Mouse (Mus musculus) neural tube, embryonic 11.5 days (tissue): ENCODE data around the gene Tubb3. TPM values are rescaled to one million over a fixed set of nuclear protein-coding genes. Genes with fewer than 3 reads are reported as not detected.

ENCODE experiments used
- ATAC-seq: fragments of 200-750 bp; cut with Nextera tagmentation; 2 replicates; pipeline ENCODE4 v1.8.0; 2017; ENCODE audit warnings: moderate number of reproducible peaks, mild to moderate bottlenecking, moderate TSS enrichment, moderate library complexity; ENCODE audit not compliant: insufficient read depth, low FRiP score, low TSS enrichment
- DNase-seq: peaks from one replicate; pipeline ENCODE4 v3.0.0-alpha.2; 2015; ENCODE audit warnings: low spot score
- H3K27ac ChIP-seq: fragments of 300-500 bp; sonication (generic); 2 replicates; pipeline ENCODE4 v1.5.1; 2014; ENCODE audit warnings: low read depth, mild to moderate bottlenecking, low read length
- H3K27me3 ChIP-seq: fragments of 300-500 bp; sonication (generic); 2 replicates; pipeline ENCODE4 v1.6.1; 2014; ENCODE audit warnings: mild to moderate bottlenecking, low read length, mixed read lengths; ENCODE audit not compliant: control insufficient read depth, insufficient read depth
- H3K36me3 ChIP-seq: fragments of 300-500 bp; sonication (generic); 2 replicates; pipeline ENCODE4 v1.6.1; 2014; ENCODE audit warnings: mild to moderate bottlenecking, low read length, moderate library complexity, mixed read lengths; ENCODE audit not compliant: control insufficient read depth, insufficient read depth
- H3K4me1 ChIP-seq: fragments of 300-500 bp; sonication (generic); 2 replicates; pipeline ENCODE4 v1.6.1; 2014; ENCODE audit warnings: low read length, mixed read lengths; ENCODE audit not compliant: control insufficient read depth, insufficient read depth
- H3K4me2 ChIP-seq: fragments of 300-500 bp; sonication (generic); 2 replicates; pipeline ENCODE4 v1.6.1; 2014; ENCODE audit warnings: low read depth, mild to moderate bottlenecking, moderate library complexity
- H3K4me3 ChIP-seq: fragments of 300-500 bp; sonication (generic); 2 replicates; pipeline ENCODE4 v1.5.1; 2014; ENCODE audit warnings: low read depth, low read length
- H3K9ac ChIP-seq: fragments of 300-500 bp; sonication (generic); 2 replicates; pipeline ENCODE4 v1.6.1; 2014; ENCODE audit warnings: mild to moderate bottlenecking, low read length
- H3K9me3 ChIP-seq: fragments of 300-500 bp; sonication (generic); 2 replicates; pipeline ENCODE4 v1.6.1; 2016; ENCODE audit warnings: low read length; ENCODE audit not compliant: control insufficient read depth
- WGBS: fragments of 180-500 bp; shearing (Covaris S2); extraction: QIAGEN DNeasy Blood & Tissue Kit; methylation state at CpG from one replicate; pipeline ENCODE4 v1.1.7; 2014; 5-methylcytosine and 5-hydroxymethylcytosine counted together
- polyA plus RNA-seq: library from polyadenylated mRNA; unstranded; fragments of >200 nt; fragmentation: Nextera tagmentation; extraction: Ambion mirVana; gene quantifications from 2 replicates; pipeline ENCODE4 v1.2.1, GENCODE M21; 2014

Tubb3 gene
- polyA plus RNA-seq, 1 experiment from 2014 or later = 1,012 TPM

GRCm38 (mm10) chr8:123387041-123387440 is 24.2 kb upstream of the Tubb3 start:
- ATAC-seq (no peak), DNase-seq (no peak)
- Histone ChIP-seq H3K4me1 (no peaks in the 10 kb centered on the region), H3K4me2 (no peak overlapping the region), H3K27ac (no peak overlapping the region), H3K9me3 (no peaks in the 10 kb centered on the region), H3K36me3 (peaks cover 28% of the 10 kb centered on the region), H3K27me3 (no peaks in the 10 kb centered on the region), H3K4me3 (no peak overlapping the region), H3K9ac (no peak overlapping the region)
- 87% methylated on average over 3 of the region's 3 CpGs for WGBS

DNA sequence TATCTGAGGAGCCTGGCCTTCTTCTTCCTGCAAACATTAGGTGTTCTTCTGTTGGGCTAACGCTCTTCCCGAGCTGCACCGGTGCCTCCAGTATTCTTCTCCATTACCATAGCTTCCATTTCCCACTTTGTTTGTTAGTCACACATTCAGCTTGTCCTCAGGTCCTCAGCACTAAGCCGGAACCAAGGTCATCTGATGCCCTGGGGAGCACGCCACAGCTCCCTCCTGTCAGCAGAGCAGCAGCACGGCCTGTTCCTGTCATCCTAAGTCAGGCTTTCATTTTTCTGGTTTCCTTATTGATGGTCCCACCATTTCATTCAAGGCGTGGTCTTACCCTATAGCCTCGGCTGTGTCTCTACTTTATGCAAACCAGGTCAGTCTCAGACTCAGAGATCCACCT is 23.4 kb upstream of the Tubb3 start:
- Histone ChIP-seq H3K4me1 (no peaks in the 10 kb centered on the region), H3K27me3 (no peaks in the 10 kb centered on the region), H3K9ac (no peak overlapping the region), H3K9me3 (no peaks in the 10 kb centered on the region), H3K36me3 (peaks cover 24% of the 10 kb centered on the region), H3K4me2 (no peak overlapping the region), H3K4me3 (no peak overlapping the region), H3K27ac (no peak overlapping the region)
- no peak for DNase-seq
- 95% methylated on average over 8 of the region's 8 CpGs for WGBS
- ATAC-seq = no peak

DNA sequence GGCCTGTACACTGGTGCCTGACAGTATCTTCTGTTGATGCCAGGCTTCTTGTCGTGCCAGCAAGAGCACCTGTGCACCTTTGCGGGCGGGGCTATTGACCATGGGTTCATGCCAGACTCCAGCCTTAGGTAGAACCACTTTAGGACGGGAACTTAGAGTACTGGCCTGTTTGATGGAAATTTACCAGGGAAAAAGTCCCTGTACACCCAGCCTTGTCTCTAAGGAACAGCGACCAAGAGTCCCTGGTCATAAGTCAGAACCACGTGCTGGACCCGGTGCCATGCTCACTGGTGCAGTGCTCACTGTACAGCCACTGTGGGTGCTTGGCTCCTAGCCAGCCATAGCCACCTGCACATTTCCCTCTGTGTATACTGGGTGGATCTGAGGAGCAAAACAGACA is 22.2 kb upstream of the Tubb3 start:
- H3K4me3 ChIP-seq = no peak overlapping the region
- no peak overlapping the region for H3K9ac ChIP-seq
- H3K9me3 ChIP-seq = no peaks in the 10 kb centered on the region
- H3K36me3 ChIP-seq = peaks cover 19% of the 10 kb centered on the region
- H3K4me2 ChIP-seq = no peak overlapping the region
- DNase-seq (no peak), ATAC-seq (no peak)
- H3K27ac ChIP-seq = no peak overlapping the region
- H3K4me1 ChIP-seq = no peaks in the 10 kb centered on the region
- H3K27me3 ChIP-seq = no peaks in the 10 kb centered on the region
- WGBS = 99% methylated on average over 7 of the region's 7 CpGs

DNA sequence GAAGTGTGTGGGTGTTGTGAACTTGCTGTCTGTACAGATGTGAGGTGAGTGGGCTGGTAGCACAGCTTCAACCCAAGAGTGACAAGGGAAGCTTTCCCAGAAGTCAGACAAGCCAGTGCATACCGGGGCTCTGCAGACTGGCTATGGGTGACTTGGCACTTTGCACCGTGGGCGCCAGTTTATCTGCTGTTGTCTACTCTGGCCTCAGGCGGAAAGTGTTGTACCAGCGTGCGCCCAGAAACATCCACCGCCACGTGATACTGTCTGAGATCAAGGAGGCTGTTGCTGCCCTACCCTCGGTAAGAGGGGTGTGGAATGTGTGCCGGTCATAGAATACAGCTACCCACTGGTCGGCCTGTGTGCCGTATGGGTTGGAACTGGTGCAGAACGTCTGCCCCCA is 12.9 kb upstream of the Tubb3 start:
- H3K4me1 ChIP-seq = no peaks in the 10 kb centered on the region
- no peaks in the 10 kb centered on the region for H3K9me3 ChIP-seq
- H3K36me3 ChIP-seq = peaks cover 32% of the 10 kb centered on the region
- DNase-seq (no peak), ATAC-seq (no peak)
- no peak overlapping the region for H3K27ac ChIP-seq
- no peak overlapping the region for H3K4me3 ChIP-seq
- H3K4me2 ChIP-seq = no peak overlapping the region
- 95% methylated on average over 13 of the region's 13 CpGs for WGBS
- no peaks in the 10 kb centered on the region for H3K27me3 ChIP-seq
- H3K9ac ChIP-seq = no peak overlapping the region

DNA sequence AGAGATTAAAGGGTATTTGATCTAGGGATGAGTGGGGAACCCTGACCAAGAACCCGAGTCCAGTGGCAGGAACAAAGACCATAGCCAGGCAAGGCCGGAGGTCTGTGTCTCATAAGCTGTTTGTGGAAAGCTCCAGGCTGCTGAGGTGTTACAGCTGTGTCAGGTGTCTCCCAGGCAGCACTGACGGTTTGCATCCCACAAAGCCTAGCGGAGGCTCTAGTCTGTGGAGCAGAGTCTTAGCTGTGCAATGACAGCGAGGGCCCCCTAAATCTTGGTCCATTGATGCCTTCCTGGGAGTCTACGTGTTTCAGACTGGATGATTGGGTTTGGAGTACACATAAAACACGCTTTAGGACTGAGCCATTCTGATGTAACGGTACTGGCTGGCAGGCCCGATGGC is 9.3 kb upstream of the Tubb3 start:
- no peaks in the 10 kb centered on the region for H3K27me3 ChIP-seq
- WGBS = 92% methylated on average over 9 of the region's 9 CpGs
- DNase-seq (no peak), ATAC-seq (no peak)
- no peaks in the 10 kb centered on the region for H3K4me1 ChIP-seq
- no peak overlapping the region for H3K9ac ChIP-seq
- H3K9me3 ChIP-seq = no peaks in the 10 kb centered on the region
- peaks cover 20% of the 10 kb centered on the region for H3K36me3 ChIP-seq
- no peak overlapping the region for H3K4me3 ChIP-seq
- H3K4me2 ChIP-seq = no peak overlapping the region
- H3K27ac ChIP-seq = no peak overlapping the region

DNA sequence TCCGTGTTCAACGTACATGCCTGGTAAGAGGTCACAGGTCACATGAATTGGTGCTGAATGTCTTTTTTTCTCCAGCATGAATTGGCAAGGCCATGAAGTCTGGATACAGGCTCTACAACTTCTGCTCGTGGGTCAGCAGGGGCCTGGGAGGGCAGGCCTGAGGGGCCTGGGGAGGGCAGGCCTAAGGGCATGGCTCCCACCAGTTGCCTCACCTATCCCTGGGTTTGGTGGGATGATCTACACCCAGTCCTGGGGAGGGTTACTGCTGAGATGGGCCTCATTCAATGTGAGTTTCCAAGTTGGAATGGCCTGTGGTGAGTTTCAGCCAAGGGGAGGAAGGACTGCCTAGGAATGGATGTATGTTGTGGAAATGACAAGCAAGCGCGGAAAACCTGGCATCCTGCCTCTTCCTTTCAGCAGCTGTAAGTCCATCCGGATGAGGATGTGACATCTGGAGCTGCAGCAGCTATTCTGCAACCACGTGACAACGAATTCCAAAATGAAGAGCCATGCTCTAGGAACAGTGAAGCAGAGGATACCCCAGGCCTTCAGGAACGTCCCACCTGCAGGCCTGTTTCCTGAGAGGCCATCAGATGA is 8.4 kb upstream of the Tubb3 start:
- Histone ChIP-seq H3K36me3 (peaks cover 15% of the 10 kb centered on the region), H3K4me2 (no peak overlapping the region), H3K4me1 (no peaks in the 10 kb centered on the region), H3K9me3 (no peaks in the 10 kb centered on the region), H3K27me3 (no peaks in the 10 kb centered on the region), H3K9ac (no peak overlapping the region), H3K27ac (no peak overlapping the region), H3K4me3 (no peak overlapping the region)
- ATAC-seq (no peak), DNase-seq (no peak)
- WGBS = 96% methylated on average over 9 of the region's 9 CpGs

DNA sequence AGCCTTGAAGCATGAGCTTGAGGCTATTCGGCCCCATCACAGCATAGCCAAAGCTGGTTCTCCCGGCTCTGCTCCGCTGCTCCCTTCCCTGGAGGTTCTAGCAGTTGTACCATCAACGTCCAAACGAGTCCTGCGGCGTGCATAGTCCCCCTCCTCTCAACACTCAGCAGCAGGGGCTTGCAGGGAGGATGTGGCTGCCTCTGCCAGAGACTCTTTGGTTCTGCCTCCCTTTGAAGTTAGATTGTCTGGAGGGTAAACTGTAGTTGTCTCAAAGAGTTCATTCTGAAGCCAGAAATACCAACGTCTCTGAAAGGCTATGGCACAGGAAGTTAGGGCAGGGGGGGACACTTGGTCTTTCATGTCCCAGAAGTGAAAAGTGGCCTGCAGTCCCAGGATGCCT is 6.7 kb upstream of the Tubb3 start:
- no peak overlapping the region for H3K4me3 ChIP-seq
- no peak overlapping the region for H3K27ac ChIP-seq
- H3K4me1 ChIP-seq = no peaks in the 10 kb centered on the region
- DNase-seq (no peak), ATAC-seq (no peak)
- H3K27me3 ChIP-seq = no peaks in the 10 kb centered on the region
- H3K9me3 ChIP-seq = no peaks in the 10 kb centered on the region
- H3K9ac ChIP-seq = no peak overlapping the region
- 41% methylated on average over 8 of the region's 8 CpGs for WGBS
- H3K36me3 ChIP-seq = peaks cover 7% of the 10 kb centered on the region
- no peak overlapping the region for H3K4me2 ChIP-seq

GRCm38 (mm10) chr8:123406786-123407185 is 4.4 kb upstream of the Tubb3 start, which contains the start of gene Mc1r:
Mc1r (plus strand) TSS chr8:123407107.
- H3K27me3 ChIP-seq = peaks cover 5% of the 10 kb centered on the region
- H3K4me2 ChIP-seq = no peak within 1 kb of the TSS
- H3K27ac ChIP-seq = 0 out of 2 replicates have a peak within 1 kb of the TSS, but pooled peaks have one; percentile 9
- no peak within 1 kb of the TSS for H3K4me3 ChIP-seq
- no peak within 1 kb of the TSS for H3K9ac ChIP-seq
- H3K9me3 ChIP-seq = no peaks in the 10 kb centered on the region
- H3K36me3 ChIP-seq = no peaks in the 10 kb centered on the region; the same call in 1 of the 2 replicates
- H3K4me1 ChIP-seq = no peaks in the 10 kb centered on the region; the same call in 1 of the 2 replicates
- WGBS = 10% methylated on average over 4 of the region's 4 CpGs
- peak; percentile 69 for DNase-seq
- ATAC-seq = no peak

GRCm38 (mm10) chr8:123407612-123408011 is 3.6 kb upstream of the Tubb3 start:
- DNase-seq = no peak
- no peak overlapping the region for H3K4me2 ChIP-seq
- no peak overlapping the region for H3K4me3 ChIP-seq
- H3K9ac ChIP-seq = no peak overlapping the region
- no peaks in the 10 kb centered on the region for H3K9me3 ChIP-seq
- WGBS = 92% methylated on average over 13 of the region's 13 CpGs
- peaks cover 7% of the 10 kb centered on the region for H3K27me3 ChIP-seq
- no peaks in the 10 kb centered on the region; the same call in 1 of the 2 replicates for H3K4me1 ChIP-seq
- no peak overlapping the region for H3K27ac ChIP-seq
- no peaks in the 10 kb centered on the region for H3K36me3 ChIP-seq
- ATAC-seq = no peak
